Mouse (Mus musculus): ENCODE data around the gene Pgrmc2. TPM values are rescaled to one million over a fixed set of nuclear protein-coding genes. Genes with fewer than 3 reads are reported as not detected.

The Pgrmc2 gene
- total RNA-seq, 2 experiments from 2014 or later = 54.4 to 56.4 TPM

DNA sequence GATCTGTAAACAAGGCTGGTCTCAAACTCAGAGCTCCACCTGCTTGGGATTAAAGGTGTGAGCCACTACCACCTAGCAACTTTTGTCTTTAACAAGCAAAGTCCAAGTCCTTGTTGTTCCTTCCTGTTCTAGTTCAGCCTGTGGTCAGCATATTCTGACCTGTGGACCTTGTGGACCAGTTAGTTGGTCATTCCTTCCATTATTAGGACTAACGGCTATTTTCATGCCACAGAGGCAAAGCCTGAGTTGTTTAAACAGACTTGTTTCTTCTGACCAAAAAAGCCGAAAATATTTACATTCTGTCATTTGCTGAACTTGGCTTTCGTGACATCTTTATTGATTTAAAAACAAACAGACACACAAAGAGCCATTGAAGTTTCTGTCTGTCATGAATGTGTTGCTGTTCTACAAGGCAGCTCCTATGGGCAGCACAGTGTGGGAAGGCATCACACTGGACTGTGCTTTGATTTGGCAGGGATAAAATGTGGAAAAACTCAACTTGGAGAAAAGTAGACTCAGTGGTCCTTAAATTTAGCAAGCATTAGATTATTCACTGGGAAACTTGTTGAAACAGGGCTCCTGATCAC is 64.7 kb downstream of the Pgrmc2 start:
- Histone ChIP-seq H3K4me3 (no peak overlapping the region), H3K27ac (no peak overlapping the region)
- TF ChIP-seq CTCF (conservative IDR thresholded peaks at IDR 0.05) = no peak
- no peak for DNase-seq (ENCODE audit: low spot score in 2 of 2)

Other genes with a start within 250 kb of the Pgrmc2 start
- 10 to 100 TPM; 19.5 to 24.0 TPM for gene Mfsd8, start 236.2 kb downstream of the Pgrmc2 start, total RNA-seq (2021)
- gene Abhd18, start 236.1 kb downstream of the Pgrmc2 start, total RNA-seq (2021) = 10 to 100 TPM; 12.2 to 14.5 TPM
- under 1 TPM in 1 of 2 experiments, not detected in 1; 0.25 TPM for gene 1700034I23Rik, start 180.5 kb downstream of the Pgrmc2 start, total RNA-seq (2021)
- 10 to 100 TPM; 14.1 to 16.4 TPM for gene Larp1b, start 133.2 kb downstream of the Pgrmc2 start, total RNA-seq (2021)